Mouse (Mus musculus) stomach, postnatal 0 days (tissue): ENCODE results near the gene Ccdc40.

Experiments
- CTCF ChIP-seq: IDR thresholded peaks from 2 replicates; pipeline ENCODE4 v1.5.1; 2016; ENCODE audit warnings: antibody characterized with exemption, low read depth, mild to moderate bottlenecking, moderate library complexity
- EP300 ChIP-seq: optimal IDR thresholded peaks from 2 replicates; pipeline ENCODE3; 2016; ENCODE audit warnings: antibody characterized with exemption

DNA sequence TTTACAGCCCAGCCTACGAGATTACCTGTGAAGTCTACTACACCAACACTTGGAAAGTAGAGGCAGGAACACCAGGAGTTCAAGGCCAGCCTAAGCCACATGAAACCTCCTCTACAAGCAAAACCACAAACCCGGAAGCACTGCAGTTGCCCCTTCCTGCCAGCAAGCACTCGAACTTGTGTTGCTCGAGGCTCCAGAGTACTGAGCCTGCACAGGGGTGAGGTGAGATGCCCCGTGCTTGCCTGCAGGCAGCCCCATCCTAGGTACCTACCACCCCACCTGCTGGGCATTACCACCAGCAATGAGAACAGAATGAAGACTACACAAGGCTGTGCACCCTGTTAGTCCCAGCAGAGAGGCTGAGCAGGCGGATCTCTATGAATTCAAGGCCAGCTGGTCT lies 69.6 kb downstream of the Ccdc40 start:
- TF ChIP-seq CTCF (0 out of 2 replicates have a peak, but pooled peaks have one; percentile 16), EP300 (no peak)
